Mouse (Mus musculus): Measurements from ENCODE around the gene Rnf130.

Gene Rnf130

GRCm38 (mm10) chr11:50138206-50138822, 113.2 kb downstream of the Rnf130 start:
- DNase-seq (ENCODE audit: low read depth, low spot score) = no peak

DNA sequence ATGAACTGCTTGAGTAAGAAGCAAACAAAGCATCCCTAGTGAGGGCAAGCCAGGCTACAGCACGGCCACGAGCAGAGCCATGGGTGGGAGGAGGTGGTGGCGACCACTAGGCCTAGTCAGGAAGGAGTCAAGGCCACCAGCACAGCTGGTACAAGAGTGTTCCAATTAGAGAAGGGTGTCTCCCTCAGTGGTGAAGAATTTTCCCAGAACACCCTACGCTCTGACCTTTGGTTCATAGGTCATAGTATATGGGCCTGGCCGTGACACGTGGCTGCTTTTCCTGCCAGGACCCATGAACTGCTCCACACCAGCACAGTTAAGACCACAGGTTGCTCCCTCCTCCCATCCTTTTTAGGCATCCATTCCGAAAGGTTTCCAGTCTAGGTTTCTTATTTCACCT, 114.4 kb downstream of the Rnf130 start:
- no peak for DNase-seq (ENCODE audit: low read depth, low spot score)

DNA sequence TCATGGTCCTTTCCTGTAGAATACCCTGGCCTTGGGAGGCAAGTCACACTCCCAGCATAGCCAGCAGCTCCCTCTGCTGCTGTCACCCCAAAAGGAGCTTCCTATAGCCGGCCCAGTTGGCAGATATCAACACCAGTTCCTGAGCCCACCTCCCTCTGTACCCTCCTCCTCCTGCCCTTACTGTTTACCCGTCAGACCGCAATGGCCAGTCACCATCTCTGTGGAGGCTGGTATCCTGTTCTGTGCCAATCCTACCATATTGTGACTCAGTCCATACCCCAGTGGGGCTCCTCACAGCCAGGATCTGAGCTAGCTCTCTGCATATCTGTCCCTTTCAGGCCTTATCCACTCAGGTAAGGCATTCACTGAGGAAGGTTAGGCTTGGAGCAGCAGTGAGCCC, 120.4 kb downstream of the Rnf130 start:
- DNase-seq (ENCODE audit: low read depth, low spot score) = no peak

GRCm38 (mm10) chr11:50146121-50146520, 121.0 kb downstream of the Rnf130 start:
- DNase-seq (ENCODE audit: low read depth, low spot score) = no peak

DNA sequence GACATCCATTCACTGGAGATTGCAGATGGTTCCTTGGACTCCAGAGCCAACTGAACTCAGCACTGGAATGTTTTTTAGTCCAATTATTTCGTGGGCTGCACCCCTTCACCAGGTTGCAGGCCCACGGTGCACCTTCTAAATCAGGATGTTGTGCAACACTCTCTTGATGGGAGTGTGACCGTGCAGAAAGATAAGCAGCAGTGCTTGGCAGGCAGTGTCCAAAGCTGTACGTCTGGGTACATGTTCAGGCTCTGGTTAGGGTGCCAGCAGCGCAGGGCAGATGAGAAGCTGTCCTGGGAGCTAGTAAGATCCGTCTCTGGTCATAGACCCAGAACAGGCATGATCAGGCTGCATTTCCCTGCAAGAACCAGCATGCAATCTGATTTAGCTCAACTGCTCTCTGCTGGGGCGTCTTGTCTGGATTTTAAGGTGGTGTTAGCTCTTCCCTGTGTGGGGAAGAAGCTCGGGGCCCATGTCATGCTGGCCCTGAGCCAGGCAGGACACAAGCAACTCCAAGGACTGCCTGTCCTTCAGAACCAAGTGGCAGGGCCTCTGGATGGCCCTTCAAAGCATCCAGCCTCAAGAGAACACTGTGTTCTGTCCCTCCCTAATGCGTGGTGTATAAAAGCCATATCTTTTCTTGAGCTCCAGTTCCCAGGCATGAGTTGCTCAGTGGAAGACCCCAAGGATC, 122.3 kb downstream of the Rnf130 start:
- no peak for DNase-seq (ENCODE audit: low read depth, low spot score)

DNA sequence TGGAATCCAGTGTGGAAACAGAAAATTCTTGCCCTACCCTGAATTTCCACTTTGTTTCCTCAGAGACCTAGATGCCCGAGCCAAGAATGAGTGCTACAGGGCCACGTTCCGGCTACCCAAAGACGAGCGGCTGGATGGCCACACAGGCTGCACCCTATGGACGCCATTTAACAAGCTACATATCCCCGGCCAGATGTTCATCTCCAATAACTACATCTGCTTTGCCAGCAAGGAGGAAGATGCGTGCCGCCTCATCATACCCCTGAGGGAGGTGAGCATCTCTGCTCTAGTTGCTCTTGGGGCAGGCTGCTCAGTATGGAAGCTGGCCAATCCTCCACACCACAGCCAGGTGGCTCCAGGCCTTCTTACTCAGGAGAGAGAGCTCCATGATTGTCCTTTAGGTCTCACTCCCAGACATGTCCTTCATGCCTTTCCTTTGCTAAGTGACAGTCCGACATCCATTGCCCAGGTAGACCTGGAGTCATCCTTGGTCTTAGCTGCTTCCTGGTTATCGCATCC, 122.9 kb downstream of the Rnf130 start:
- no peak for DNase-seq (ENCODE audit: low read depth, low spot score)

DNA sequence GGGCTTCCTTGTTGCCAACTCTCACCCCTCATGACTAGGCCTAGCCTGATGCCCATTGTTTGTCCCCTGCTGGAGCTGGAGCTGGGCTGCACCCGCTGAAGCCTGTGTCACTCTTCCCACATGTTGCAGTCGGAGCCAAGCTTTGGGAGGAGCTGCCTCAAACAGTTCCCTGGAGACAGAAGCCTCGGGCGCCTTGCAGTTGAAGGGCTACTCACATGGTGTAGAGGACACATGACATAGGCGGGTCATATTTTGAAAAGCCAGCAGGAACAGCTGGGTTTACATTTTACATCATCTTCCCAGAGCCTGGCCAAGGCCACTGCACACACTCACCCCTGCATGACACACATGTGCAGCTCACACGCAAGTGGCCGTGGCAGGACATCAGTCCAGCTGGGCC, 124.1 kb downstream of the Rnf130 start:
- no peak for DNase-seq (ENCODE audit: low read depth, low spot score)

- no peak for DNase-seq (ENCODE audit: low read depth, low spot score)
Observed at GRCm38 (mm10) chr11:50149603-50150150, 124.5 kb downstream of the Rnf130 start.

DNA sequence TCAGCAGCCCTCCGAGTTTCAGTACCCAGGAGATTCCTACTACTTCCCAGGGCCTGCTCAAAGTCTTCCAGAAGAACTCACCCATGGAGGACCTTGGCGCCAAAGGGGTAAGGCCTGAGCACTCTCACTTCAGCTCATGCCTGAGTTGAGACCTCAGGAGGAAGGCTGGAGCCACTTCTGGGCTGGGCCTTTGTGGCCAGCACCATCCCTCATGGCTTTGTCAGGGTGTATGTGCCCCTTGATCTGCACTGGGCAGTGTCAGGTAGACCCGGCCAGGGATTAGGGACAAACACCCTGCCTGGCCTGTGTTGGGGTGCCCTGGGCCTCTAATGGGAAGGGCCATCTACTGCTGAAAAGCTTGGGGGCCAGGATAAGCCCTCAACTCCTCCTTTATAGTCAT, 126.2 kb downstream of the Rnf130 start:
- DNase-seq (ENCODE audit: low read depth, low spot score) = no peak

DNA sequence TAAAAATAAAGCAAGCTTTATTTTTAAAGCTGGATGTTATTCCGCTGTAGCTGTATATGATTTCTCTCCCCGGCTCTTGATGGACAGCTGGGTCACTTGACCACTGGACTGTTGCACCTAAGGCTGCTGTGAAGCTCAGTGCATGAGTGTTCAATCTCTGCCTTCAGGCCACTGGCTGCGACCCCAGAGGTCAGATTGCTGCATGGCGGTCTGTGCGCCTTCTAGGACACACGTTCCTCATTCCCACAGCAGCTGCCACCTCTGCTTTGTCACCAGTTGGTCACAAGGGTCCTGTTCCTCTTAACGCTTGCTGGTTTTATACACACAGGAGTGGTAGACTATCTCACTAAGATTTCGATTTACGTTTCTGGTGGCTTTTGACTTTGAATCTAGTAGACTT, 129.0 kb downstream of the Rnf130 start:
- no peak for DNase-seq (ENCODE audit: low read depth, low spot score)

All from telencephalon, adult 2 months (tissue).